Mouse (Mus musculus) neural tube, embryonic 11.5 days (tissue): Measurements from ENCODE around the gene Fbxo9. TPM values are rescaled to one million over a fixed set of nuclear protein-coding genes. Genes with fewer than 3 reads are reported as not detected.

ENCODE experiments used
- ATAC-seq: fragments of 200-750 bp; cut with Nextera tagmentation; 2 replicates; pipeline ENCODE4 v1.8.0; 2017; ENCODE audit warnings: moderate number of reproducible peaks, mild to moderate bottlenecking, moderate TSS enrichment, moderate library complexity; ENCODE audit not compliant: insufficient read depth, low FRiP score, low TSS enrichment
- DNase-seq: peaks from one replicate; pipeline ENCODE4 v3.0.0-alpha.2; 2015; ENCODE audit warnings: low spot score
- H3K27ac ChIP-seq: fragments of 300-500 bp; sonication (generic); 2 replicates; pipeline ENCODE4 v1.5.1; 2014; ENCODE audit warnings: low read depth, mild to moderate bottlenecking, low read length
- H3K27me3 ChIP-seq: fragments of 300-500 bp; sonication (generic); 2 replicates; pipeline ENCODE4 v1.6.1; 2014; ENCODE audit warnings: mild to moderate bottlenecking, low read length, mixed read lengths; ENCODE audit not compliant: control insufficient read depth, insufficient read depth
- H3K36me3 ChIP-seq: fragments of 300-500 bp; sonication (generic); 2 replicates; pipeline ENCODE4 v1.6.1; 2014; ENCODE audit warnings: mild to moderate bottlenecking, low read length, moderate library complexity, mixed read lengths; ENCODE audit not compliant: control insufficient read depth, insufficient read depth
- H3K4me1 ChIP-seq: fragments of 300-500 bp; sonication (generic); 2 replicates; pipeline ENCODE4 v1.6.1; 2014; ENCODE audit warnings: low read length, mixed read lengths; ENCODE audit not compliant: control insufficient read depth, insufficient read depth
- H3K4me2 ChIP-seq: fragments of 300-500 bp; sonication (generic); 2 replicates; pipeline ENCODE4 v1.6.1; 2014; ENCODE audit warnings: low read depth, mild to moderate bottlenecking, moderate library complexity
- H3K4me3 ChIP-seq: fragments of 300-500 bp; sonication (generic); 2 replicates; pipeline ENCODE4 v1.5.1; 2014; ENCODE audit warnings: low read depth, low read length
- H3K9ac ChIP-seq: fragments of 300-500 bp; sonication (generic); 2 replicates; pipeline ENCODE4 v1.6.1; 2014; ENCODE audit warnings: mild to moderate bottlenecking, low read length
- H3K9me3 ChIP-seq: fragments of 300-500 bp; sonication (generic); 2 replicates; pipeline ENCODE4 v1.6.1; 2016; ENCODE audit warnings: low read length; ENCODE audit not compliant: control insufficient read depth
- WGBS: fragments of 180-500 bp; shearing (Covaris S2); extraction: QIAGEN DNeasy Blood & Tissue Kit; methylation state at CpG from one replicate; pipeline ENCODE4 v1.1.7; 2014; 5-methylcytosine and 5-hydroxymethylcytosine counted together
- polyA plus RNA-seq: library from polyadenylated mRNA; unstranded; fragments of >200 nt; fragmentation: Nextera tagmentation; extraction: Ambion mirVana; gene quantifications from 2 replicates; pipeline ENCODE4 v1.2.1, GENCODE M21; 2014

Gene Fbxo9
- polyA plus RNA-seq, 1 experiment from 2014 or later = 38.9 TPM

GRCm38 (mm10) chr9:78105501-78105932 is 3.3 kb downstream of the Fbxo9 start:
- H3K4me1 ChIP-seq = peaks cover 6% of the 10 kb centered on the region; the same call in 1 of the 2 replicates
- no peak overlapping the region for H3K4me3 ChIP-seq
- no peak overlapping the region for H3K27ac ChIP-seq
- no peak for ATAC-seq
- no peak for DNase-seq
- no peak overlapping the region for H3K4me2 ChIP-seq
- 86% methylated on average over 6 of the region's 6 CpGs for WGBS
- H3K27me3 ChIP-seq = no peaks in the 10 kb centered on the region
- no peaks in the 10 kb centered on the region for H3K36me3 ChIP-seq
- no peak overlapping the region for H3K9ac ChIP-seq
- no peaks in the 10 kb centered on the region for H3K9me3 ChIP-seq

DNA sequence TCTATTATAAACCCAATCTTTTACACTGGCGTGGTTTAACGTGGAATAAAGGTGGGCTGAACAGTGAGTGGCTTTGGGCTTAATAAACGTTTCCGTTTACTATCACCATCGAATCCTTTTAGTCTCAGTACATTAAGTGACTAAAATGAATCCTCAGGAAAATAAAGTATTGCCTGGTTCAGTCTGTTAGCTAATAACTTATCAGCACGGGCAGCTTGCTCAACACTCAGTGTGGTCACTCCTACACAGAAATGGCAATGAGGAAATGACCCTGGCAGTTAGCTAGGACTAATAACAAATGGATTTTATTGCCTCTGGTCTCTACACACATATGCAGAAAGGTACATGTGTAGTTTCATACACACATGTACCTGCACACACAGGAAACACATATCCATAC is 3.9 kb downstream of the Fbxo9 start:
- WGBS = 85% methylated on average over 6 of the region's 6 CpGs
- H3K4me1 ChIP-seq = peaks cover 6% of the 10 kb centered on the region; the same call in 1 of the 2 replicates
- H3K36me3 ChIP-seq = no peaks in the 10 kb centered on the region
- H3K4me3 ChIP-seq = no peak overlapping the region
- ATAC-seq (no peak), DNase-seq (no peak)
- no peak overlapping the region for H3K9ac ChIP-seq
- H3K9me3 ChIP-seq = no peaks in the 10 kb centered on the region
- H3K4me2 ChIP-seq = no peak overlapping the region
- no peaks in the 10 kb centered on the region for H3K27me3 ChIP-seq
- H3K27ac ChIP-seq = no peak overlapping the region

GRCm38 (mm10) chr9:78103965-78104560 is 4.8 kb downstream of the Fbxo9 start:
- peaks cover 3% of the 10 kb centered on the region; the same call in 1 of the 2 replicates for H3K4me1 ChIP-seq
- no peak overlapping the region for H3K9ac ChIP-seq
- 90% methylated on average over 8 of the region's 8 CpGs for WGBS
- no peak overlapping the region for H3K4me3 ChIP-seq
- no peaks in the 10 kb centered on the region for H3K27me3 ChIP-seq
- ATAC-seq = no peak
- no peak overlapping the region for H3K27ac ChIP-seq
- H3K9me3 ChIP-seq = no peaks in the 10 kb centered on the region
- no peaks in the 10 kb centered on the region for H3K36me3 ChIP-seq
- H3K4me2 ChIP-seq = no peak overlapping the region
- no peak for DNase-seq

DNA sequence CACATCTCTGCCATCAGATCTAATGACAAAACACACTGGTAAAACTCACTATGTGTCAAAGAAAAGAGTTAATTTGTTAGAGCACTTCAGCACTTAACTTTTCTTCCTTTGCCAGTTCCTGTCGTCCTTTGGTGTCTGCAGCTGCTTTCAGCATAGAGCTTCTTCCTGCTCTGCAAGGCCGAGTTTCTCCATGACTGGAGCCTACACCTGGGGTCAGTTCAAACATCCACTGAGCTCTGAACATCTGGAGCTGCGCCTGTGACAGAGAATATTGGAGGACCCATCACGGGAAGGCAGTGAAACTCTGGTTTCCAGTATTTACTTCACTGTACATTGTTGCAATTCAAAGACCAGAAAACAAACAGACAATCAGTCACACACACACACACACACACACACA is 7.4 kb downstream of the Fbxo9 start:
- ATAC-seq = no peak
- no peak overlapping the region for H3K4me3 ChIP-seq
- no peaks in the 10 kb centered on the region for H3K27me3 ChIP-seq
- H3K9me3 ChIP-seq = no peaks in the 10 kb centered on the region
- 76% methylated on average over 4 of the region's 4 CpGs for WGBS
- peaks cover 9% of the 10 kb centered on the region for H3K36me3 ChIP-seq
- H3K27ac ChIP-seq = no peak overlapping the region
- H3K4me2 ChIP-seq = no peak overlapping the region
- no peak for DNase-seq
- no peak overlapping the region for H3K9ac ChIP-seq
- no peaks in the 10 kb centered on the region for H3K4me1 ChIP-seq

DNA sequence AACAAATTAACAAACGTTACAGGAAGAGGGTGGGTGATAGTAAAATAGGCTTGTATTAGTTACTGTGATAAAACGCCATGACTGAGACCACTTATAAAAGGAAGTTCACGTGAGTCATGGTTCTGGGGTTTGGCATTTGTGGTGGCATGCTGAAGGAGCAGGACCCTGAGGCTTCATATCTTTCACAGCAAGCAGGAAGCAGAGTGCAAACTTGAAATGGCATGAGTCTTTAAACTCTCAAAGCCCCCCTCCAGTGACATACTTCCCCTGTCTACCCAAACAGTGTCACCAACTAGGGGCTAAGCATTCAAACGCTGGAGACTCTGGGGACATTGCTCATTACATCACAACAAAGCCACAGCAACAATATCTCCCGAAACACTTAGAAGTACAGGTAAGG is 7.9 kb downstream of the Fbxo9 start:
- Histone ChIP-seq H3K27ac (no peak overlapping the region), H3K4me1 (no peaks in the 10 kb centered on the region), H3K9ac (no peak overlapping the region), H3K9me3 (no peaks in the 10 kb centered on the region), H3K27me3 (no peaks in the 10 kb centered on the region), H3K4me2 (no peak overlapping the region), H3K4me3 (no peak overlapping the region), H3K36me3 (peaks cover 9% of the 10 kb centered on the region)
- WGBS = 86% methylated on average over 5 of the region's 5 CpGs
- ATAC-seq (no peak), DNase-seq (no peak)

- Histone ChIP-seq H3K9me3 (no peaks in the 10 kb centered on the region), H3K27me3 (no peaks in the 10 kb centered on the region), H3K36me3 (peaks cover 9% of the 10 kb centered on the region), H3K27ac (no peak overlapping the region), H3K9ac (no peak overlapping the region), H3K4me1 (no peaks in the 10 kb centered on the region), H3K4me2 (no peak overlapping the region), H3K4me3 (no peak overlapping the region)
- no peak for DNase-seq
- ATAC-seq = no peak
- WGBS = 94% methylated on average over 6 of the region's 6 CpGs
Measured at GRCm38 (mm10) chr9:78096376-78096775, 12.5 kb downstream of the Fbxo9 start.

- Histone ChIP-seq H3K9me3 (no peaks in the 10 kb centered on the region), H3K9ac (no peak overlapping the region), H3K4me3 (no peak overlapping the region), H3K4me1 (no peaks in the 10 kb centered on the region), H3K4me2 (no peak overlapping the region), H3K36me3 (peaks cover 9% of the 10 kb centered on the region), H3K27me3 (no peaks in the 10 kb centered on the region), H3K27ac (no peak overlapping the region)
- 94% methylated on average over 12 of the region's 12 CpGs for WGBS
- ATAC-seq = no peak
- no peak for DNase-seq
Measured at GRCm38 (mm10) chr9:78095686-78096085, 13.2 kb downstream of the Fbxo9 start.

GRCm38 (mm10) chr9:78090596-78090995 is 18.3 kb downstream of the Fbxo9 start:
- Histone ChIP-seq H3K27me3 (no peaks in the 10 kb centered on the region), H3K4me3 (no peak overlapping the region), H3K9ac (no peak overlapping the region), H3K36me3 (no peaks in the 10 kb centered on the region), H3K4me2 (no peak overlapping the region), H3K9me3 (no peaks in the 10 kb centered on the region), H3K27ac (no peak overlapping the region), H3K4me1 (no peaks in the 10 kb centered on the region)
- DNase-seq (no peak), ATAC-seq (no peak)
- 95% methylated on average over 3 of the region's 3 CpGs for WGBS

- H3K36me3 ChIP-seq = no peaks in the 10 kb centered on the region
- H3K27me3 ChIP-seq = no peaks in the 10 kb centered on the region
- ATAC-seq = no peak
- no peak overlapping the region for H3K9ac ChIP-seq
- no peak overlapping the region for H3K27ac ChIP-seq
- no peak overlapping the region for H3K4me2 ChIP-seq
- WGBS = 88% methylated on average over 1 of the region's 1 CpGs
- no peak overlapping the region for H3K4me3 ChIP-seq
- H3K9me3 ChIP-seq = no peaks in the 10 kb centered on the region
- no peaks in the 10 kb centered on the region for H3K4me1 ChIP-seq
- no peak for DNase-seq
Measured at GRCm38 (mm10) chr9:78089906-78090305, 19.0 kb downstream of the Fbxo9 start.
